Mouse (Mus musculus): ENCODE measurements around the gene Rcan1.
"Not testable (repeated sequence)": the region's sequence is repeated elsewhere in the genome, so short reads cannot be mapped to it uniquely, and the experiment has no call there.

The Rcan1 gene

GRCm38 (mm10) chr16:92435431-92435985 lies 35.2 kb downstream of the Rcan1 start:
- no peak for DNase-seq (ENCODE audit: low spot score in 2 of 2)

DNA sequence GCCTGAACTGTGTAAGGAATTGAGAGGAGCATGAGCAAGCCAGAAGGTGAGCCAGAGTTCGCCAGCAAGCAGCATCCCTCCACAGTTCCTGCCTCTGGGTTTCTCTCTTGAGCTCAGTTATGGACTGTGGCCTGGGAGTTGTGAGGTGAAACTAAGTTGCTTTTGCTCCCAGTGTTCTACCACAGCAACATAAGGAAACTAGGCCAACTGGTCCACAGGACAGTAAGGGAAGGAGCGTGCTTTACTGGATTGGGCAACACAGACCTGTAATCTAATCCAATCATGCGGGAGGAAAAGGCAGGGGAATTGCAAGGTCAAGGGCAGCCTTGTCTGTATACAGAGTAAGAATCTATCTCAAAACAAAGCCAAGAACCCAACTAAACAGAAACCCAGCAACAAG lies 37.5 kb downstream of the Rcan1 start:
- DNase-seq (ENCODE audit: low spot score in 2 of 2) = no peak

GRCm38 (mm10) chr16:92430731-92431130 lies 39.9 kb downstream of the Rcan1 start:
- no peak for DNase-seq (ENCODE audit: low spot score in 2 of 2)

DNA sequence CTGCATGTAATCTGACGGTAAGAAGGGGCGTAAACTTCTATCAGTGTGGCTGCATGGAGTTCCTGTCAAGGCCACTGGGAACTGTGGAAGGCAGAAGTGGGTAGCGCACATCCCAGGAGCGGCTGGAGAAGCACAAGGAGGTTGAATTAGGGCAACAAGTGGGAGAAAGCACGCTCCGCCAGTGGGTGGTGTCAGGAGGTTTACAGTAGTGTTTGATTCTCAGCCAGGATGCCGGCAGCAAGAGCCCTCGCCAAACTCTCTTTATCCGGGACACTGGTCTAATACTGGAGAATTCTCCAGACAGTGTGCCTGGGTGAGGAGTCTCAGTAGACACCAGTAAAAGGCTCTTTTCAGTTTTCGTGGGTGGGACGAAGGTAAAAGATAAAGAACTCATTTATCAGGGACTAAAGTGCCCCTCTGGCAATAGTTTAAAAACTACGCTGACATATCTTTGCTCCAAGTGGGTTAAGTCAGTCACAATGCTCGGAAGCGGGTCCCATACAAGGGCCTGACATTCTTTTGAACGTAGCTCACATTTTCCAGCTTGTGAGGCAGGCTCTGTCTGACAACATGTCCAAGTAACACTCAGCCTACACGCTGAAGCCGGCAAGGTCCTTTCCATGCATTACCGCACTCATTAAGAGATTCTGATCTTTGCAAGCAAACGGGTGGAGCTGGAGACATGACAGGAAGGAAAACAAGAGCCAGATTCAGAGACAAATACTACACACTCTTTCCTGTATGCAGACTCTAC lies 42.3 kb downstream of the Rcan1 start:
- no peak for DNase-seq (ENCODE audit: low spot score in 2 of 2)

DNA sequence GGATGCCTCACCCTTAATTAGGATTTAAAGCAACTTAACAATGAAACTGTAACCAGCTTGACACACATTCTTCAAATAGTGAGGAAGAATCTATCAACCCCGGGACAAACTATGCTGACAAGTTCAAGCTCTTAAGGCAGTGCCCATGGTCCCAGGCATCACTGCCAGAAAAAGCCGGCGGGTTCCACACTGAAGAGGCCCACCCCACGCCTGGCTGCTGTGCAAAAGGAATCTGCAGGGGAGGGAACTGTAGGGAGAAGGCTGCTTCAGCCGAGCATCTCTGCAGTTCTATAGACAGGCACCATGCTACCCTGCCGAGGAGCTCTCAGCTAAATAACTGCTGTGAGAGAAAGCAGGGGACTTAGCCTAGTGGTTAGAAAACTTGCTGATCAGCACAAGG lies 44.0 kb downstream of the Rcan1 start:
- DNase-seq (ENCODE audit: low spot score in 2 of 2) = no peak

DNA sequence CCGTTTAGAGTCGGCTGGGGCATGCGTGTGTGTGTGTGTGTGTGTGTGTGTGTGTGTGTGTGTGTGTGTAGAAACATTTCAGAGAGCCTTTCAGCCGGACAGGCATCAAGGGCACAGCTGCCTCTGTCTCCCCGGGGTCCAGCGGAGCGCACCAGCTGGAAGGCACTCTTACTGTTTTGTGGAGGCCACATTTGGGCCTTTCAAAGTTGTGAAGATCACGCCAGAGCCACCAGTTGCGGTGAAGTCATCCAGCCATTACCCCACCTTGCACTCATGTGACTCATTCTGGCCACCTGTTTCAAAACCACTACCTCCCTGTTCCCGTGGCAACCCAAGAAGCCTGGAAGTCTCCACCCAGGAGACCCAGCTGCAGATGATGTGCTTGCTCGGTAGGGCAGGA lies 44.8 kb downstream of the Rcan1 start:
- DNase-seq (ENCODE audit: low spot score in 2 of 2) = no peak

DNA sequence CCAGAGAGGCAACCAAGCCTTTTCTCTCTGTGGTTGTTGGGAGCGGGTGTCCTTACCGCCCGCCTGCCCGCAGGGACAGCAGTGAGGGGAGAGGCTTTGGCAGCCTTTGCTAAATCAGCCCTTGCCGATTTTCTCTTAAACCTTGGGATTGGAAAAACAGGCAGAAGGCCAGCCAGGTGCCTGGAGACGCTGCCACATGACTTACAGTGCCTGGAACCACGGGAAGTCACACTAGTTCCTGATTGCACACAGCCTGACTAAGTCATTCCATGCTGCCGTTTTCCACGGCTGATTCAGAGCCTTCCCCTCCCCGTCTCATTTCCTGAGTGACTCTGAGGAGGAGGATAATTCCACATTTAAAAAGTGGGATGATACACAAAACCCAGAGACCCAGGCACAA lies 47.3 kb downstream of the Rcan1 start:
- no peak for DNase-seq (ENCODE audit: low spot score in 2 of 2)

- DNase-seq (ENCODE audit: low spot score in 2 of 2) = no peak
These were observed 48.0 kb downstream of the Rcan1 start for GRCm38 (mm10) chr16:92422435-92423362.

DNA sequence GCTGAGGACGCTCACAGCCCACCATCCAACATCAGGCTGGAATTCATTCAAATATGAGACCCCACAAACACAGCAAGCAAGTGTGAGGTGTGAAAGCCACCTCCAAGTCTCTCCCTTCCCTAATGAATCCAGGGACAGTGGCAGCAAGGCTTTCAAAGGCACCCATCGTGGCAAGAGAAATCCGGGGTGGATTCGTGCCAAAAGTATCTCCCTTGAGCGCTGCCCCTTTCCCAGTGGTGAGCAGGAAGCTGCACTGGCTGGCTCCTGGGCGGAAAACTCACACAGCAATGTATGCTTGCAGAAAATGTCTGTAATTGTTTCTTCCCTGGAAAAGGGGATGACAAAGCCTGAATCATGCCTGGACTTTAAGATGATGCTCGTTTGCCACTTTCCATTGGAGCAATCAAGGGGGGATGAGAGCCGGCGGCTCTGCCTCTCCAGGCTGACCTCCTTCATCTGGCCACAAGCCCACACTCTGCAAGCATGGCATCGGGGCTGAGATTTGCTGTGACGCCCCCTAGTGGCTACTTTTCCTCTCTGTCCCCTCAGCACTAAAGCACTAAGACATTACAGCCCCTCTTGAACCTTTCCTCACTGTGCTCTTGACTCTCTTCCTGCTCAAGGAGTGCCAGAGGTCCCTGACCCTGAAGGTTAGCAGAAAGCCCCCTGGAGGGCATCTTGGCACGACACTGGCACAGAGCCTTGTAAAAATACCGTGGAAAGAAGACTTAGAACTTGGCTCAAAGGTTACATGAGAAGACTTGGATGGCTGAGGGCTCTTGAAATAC lies 49.3 kb downstream of the Rcan1 start:
- DNase-seq (ENCODE audit: low spot score in 2 of 2) = no peak

DNA sequence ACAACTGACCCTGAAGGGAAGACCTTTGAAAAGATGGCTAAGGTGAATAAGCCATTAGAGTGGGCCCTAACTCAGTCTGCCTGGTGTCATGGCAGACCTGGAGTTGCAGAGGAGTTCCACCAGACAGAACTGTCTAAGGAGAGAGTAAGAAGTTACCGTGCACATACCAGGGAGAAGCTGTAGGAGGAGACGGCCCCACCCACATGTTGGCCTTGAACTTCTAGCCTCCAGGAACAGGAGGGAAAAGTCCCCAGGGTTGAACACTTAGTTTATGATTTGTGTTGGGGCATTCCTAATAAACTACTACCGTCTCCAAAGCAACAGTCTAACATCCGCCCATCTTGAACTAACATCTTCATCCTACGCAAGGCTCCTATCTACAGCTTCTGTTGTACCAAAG lies 50.0 kb downstream of the Rcan1 start:
- DNase-seq (ENCODE audit: low spot score in 2 of 2) = no peak

- DNase-seq (ENCODE audit: low spot score in 2 of 2) = peak; percentile 53 to 76
These were observed 51.6 kb downstream of the Rcan1 start for GRCm38 (mm10) chr16:92419099-92419498.

DNA sequence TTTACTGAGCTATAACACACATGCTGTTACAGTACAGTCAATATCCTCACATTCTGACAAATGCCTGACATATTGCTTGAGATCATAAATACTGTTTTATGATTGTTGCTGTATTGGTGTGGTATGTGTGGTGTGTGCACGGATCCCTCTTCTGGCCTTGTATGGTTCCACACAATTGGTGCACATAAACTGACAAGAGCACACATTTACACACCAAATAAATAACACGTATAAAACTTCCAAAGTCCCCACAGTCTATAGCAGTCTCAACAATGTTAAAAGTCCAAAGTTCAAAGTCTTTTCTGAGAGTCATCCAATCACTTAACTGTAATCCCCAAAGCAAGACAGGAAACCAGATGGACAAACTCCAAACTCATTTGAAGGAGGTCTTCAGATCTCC lies 53.4 kb downstream of the Rcan1 start:
- no peak for DNase-seq (ENCODE audit: low spot score in 2 of 2)

GRCm38 (mm10) chr16:92415702-92416118 lies 55.0 kb downstream of the Rcan1 start:
- DNase-seq (ENCODE audit: low spot score in 2 of 2) = no peak

DNA sequence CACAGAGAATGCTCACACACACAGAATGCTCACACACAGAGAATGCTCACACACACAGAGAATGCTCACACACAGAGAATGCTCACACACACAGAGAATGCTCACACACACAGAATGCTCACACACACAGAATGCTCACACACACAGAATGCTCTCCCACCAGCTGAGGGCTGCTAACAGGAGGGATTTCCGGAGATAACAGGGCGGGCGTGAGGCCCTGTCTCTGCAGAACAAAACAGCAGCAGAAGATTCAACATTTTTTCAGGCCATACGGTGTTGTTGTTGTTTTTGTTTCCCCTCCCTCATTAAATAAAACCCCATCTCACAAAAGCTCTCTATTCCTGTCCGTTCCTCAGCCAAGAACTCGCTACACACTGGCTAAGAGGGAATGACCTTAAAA lies 55.6 kb downstream of the Rcan1 start:
- not testable (repeated sequence) for DNase-seq (ENCODE audit: low spot score in 2 of 2)

DNA sequence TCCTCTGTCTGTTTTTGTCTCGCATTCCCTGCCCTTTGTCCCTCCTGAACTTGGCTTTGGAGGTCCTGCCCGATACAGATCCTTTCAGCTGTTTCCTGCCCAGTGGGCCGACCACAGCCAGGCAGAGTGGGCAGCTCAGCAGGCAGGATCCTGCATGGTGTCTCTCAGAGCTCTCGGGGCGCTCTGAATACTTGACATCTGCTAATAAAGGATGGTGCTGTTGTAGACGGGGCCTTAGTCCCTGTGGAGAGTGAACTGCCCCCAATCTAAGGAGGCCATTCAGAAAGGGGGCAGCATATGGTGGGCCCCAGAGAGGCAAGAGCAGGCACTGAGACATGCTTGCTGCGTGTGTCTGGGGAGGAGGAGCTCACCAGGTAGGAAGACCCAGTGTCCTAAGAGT lies 57.8 kb downstream of the Rcan1 start:
- DNase-seq (ENCODE audit: low spot score in 2 of 2) = no peak

GRCm38 (mm10) chr16:92411981-92412706 lies 58.5 kb downstream of the Rcan1 start:
- DNase-seq (ENCODE audit: low spot score in 2 of 2) = no peak

DNA sequence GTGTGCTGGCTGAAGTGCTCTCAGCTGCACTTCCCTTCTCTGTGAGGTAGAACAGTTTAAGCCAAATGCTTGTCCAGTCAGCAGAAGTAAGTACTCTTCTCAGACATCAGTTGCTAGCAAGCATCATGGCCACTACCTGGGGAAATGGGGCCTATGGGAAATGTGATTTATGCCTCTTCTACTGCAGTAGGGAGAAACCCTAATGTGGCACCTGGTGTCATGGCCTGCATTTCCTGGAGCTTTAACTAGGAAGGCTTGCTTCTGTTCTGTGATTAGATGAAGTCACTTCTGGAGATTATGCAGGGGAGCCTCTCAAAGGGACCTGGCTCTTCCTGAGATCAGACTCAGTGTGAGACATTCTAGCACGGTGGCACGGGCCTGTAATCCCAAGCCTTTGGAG lies 60.3 kb downstream of the Rcan1 start:
- DNase-seq (ENCODE audit: low spot score in 2 of 2) = no peak

DNA sequence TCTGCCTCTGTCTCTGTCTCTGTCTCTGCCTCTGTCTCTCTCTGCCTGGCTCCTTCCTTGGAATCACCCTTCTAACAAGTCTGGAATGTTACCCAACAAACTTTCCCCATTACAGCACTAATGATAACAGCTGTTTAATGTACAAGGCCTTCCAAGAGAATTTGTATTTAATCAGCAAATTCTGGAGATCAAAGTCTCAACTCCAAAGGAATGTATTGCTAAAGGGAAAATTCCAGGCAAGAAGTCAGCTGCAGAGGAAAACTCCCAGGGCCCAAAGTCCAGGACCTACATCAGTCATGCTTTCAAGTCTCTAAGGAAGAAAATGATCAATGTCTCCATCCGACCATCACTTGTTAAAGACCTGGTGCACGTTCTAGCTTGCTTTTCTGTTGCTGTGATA lies 62.8 kb downstream of the Rcan1 start:
- no peak for DNase-seq (ENCODE audit: low spot score in 2 of 2)

DNA sequence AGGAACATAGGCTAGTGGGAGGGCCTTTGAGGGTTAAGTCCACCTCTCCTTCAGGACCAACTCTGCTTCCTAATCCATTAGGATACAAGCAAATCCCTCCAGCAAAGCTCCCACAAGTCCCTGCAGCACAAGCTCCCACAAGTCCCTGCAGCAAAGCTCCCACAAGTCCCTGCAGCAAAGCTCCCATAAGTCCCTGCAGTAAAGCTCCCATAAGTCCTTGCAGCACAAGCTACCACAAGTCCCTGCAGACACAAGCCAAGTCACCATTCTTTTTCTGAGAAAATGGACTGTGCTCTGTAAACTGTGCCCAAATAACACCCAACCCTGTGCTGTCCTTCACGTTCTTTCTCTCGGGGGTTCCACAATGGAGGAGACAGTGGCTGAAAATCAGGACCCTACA lies 66.5 kb downstream of the Rcan1 start:
- DNase-seq (ENCODE audit: low spot score in 2 of 2) = no peak

DNA sequence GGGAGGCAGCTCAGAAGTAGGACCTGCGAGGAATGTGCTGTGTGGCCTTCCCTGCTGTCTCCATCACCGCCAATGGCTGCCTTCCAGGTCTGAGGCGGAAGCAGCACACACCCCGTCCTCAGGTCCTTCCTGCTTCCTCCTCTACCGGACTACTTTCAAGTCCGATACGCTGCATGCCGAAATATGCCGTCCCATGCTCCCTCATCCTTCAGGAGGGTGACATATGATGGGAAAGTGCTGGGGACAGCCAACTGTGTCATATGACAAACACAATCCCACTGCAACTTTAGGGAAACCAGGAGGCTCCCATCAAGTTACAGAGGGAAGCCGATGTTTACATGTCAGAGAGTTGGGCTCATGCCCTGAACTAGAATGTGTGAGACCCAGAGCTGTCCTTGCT lies 67.6 kb downstream of the Rcan1 start:
- DNase-seq (ENCODE audit: low spot score in 2 of 2) = no peak

GRCm38 (mm10) chr16:92402216-92402615 lies 68.5 kb downstream of the Rcan1 start:
- peak in 1 of 2 experiments; percentile 54 for DNase-seq (ENCODE audit: low spot score in 2 of 2)

Data from urinary bladder, adult 18-20 months (tissue).